Mouse (Mus musculus) liver, postnatal 0 days (tissue): ENCODE data around the gene Pakap.

Experiments used
- CTCF ChIP-seq: sonication (generic); IDR thresholded peaks from 2 replicates; pipeline ENCODE4 v1.5.1; 2016; ENCODE audit warnings: antibody characterized with exemption, low read depth
- EP300 ChIP-seq: IDR thresholded peaks from 2 replicates; pipeline ENCODE4 v1.6.1; 2016; ENCODE audit warnings: antibody characterized with exemption, low read depth, mild to moderate bottlenecking

DNA sequence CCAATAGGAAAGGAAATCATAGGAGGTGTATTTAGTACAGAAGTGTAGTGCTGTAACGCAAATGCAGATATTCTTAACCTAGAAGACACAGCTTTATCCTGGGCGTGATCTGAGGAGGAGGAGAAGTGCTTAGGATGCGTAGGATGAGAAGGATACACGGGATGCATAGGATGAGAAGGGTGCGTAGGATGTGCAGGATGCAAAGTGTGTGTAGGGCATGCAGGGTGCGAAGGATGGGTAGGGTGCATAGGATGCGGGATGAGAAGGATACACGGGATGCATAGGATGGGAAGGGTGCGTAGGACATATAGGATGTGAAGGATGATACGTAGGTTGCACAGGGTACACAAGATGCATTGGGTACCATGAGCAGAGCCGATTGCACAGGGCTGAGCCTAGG lies 129.0 kb downstream of the Pakap start:
- TF ChIP-seq CTCF (no peak), EP300 (no peak)
